Mouse (Mus musculus) forebrain, postnatal 0 days (tissue): ENCODE measurements around the gene Macrod1. TPM values are rescaled to one million over a fixed set of nuclear protein-coding genes. Genes with fewer than 3 reads are reported as not detected.

Experiments
- ATAC-seq: fragments of 200-750 bp; cut with Nextera tagmentation; 2 replicates; pipeline ENCODE4 v1.8.0; 2017; ENCODE audit warnings: mild to moderate bottlenecking, moderate library complexity
- DNase-seq: peaks from one replicate; pipeline ENCODE4 v3.0.0-alpha.2; 2015
- H3K27ac ChIP-seq: fragments of 300-500 bp; sonication (generic); 2 replicates; pipeline ENCODE4 v1.5.1; 2014; ENCODE audit warnings: low read depth, mild to moderate bottlenecking, antibody characterized with exemption, low read length, moderate library complexity, mixed read lengths
- H3K27me3 ChIP-seq: fragments of 300-500 bp; sonication (generic); 2 replicates; pipeline ENCODE4 v1.6.1; 2014; ENCODE audit warnings: mild to moderate bottlenecking, low read length, mixed read lengths; ENCODE audit not compliant: insufficient read depth
- H3K36me3 ChIP-seq: fragments of 300-500 bp; sonication (generic); 2 replicates; pipeline ENCODE4 v1.6.1; 2014; ENCODE audit warnings: mild to moderate bottlenecking, moderate library complexity; ENCODE audit not compliant: insufficient read depth
- H3K4me1 ChIP-seq: fragments of 300-500 bp; sonication (generic); 2 replicates; pipeline ENCODE4 v1.6.1; 2014; ENCODE audit warnings: antibody characterized with exemption; ENCODE audit not compliant: insufficient read depth
- H3K4me2 ChIP-seq: fragments of 300-500 bp; sonication (generic); 2 replicates; pipeline ENCODE4 v1.6.1; 2014; ENCODE audit warnings: low read depth, mild to moderate bottlenecking, moderate library complexity
- H3K4me3 ChIP-seq: fragments of 300-500 bp; sonication (generic); 2 replicates; pipeline ENCODE4 v1.5.1; 2014; ENCODE audit warnings: low read depth, low read length, mixed read lengths
- H3K9ac ChIP-seq: fragments of 300-500 bp; sonication (generic); 2 replicates; pipeline ENCODE4 v1.6.1; 2014; ENCODE audit warnings: mild to moderate bottlenecking
- H3K9me3 ChIP-seq: fragments of 300-500 bp; sonication (generic); 2 replicates; pipeline ENCODE4 v1.6.1; 2016; ENCODE audit warnings: low read length
- CTCF ChIP-seq: sonication (generic); IDR thresholded peaks from 2 replicates; pipeline ENCODE4 v1.5.1; 2016; ENCODE audit warnings: antibody characterized with exemption, control low read depth, low read depth
- WGBS: fragments of 180-500 bp; shearing (Covaris S2); extraction: QIAGEN DNeasy Blood & Tissue Kit; methylation state at CpG from one replicate; pipeline ENCODE4 v1.1.7; 2014; 5-methylcytosine and 5-hydroxymethylcytosine counted together
- polyA plus RNA-seq: library from polyadenylated mRNA; unstranded; fragments of >200 nt; fragmentation: Nextera tagmentation; extraction: Ambion mirVana; gene quantifications from 2 replicates; pipeline ENCODE4 v1.2.1, GENCODE M21; 2015
- total RNA-seq: library from RNA; depleted of rRNA; stranded (reverse); fragments of >200 nt; gene quantifications from 2 replicates; pipeline ENCODE4 v1.2.3, GENCODE M21; 2014

The Macrod1 gene
- total and polyA plus RNA-seq, 2 experiments from 2014 or later = 8.0 to 8.1 TPM

- Histone ChIP-seq H3K36me3 (no peaks in the 10 kb centered on the region), H3K27me3 (no peaks in the 10 kb centered on the region; the same call in 1 of the 2 replicates), H3K9ac (no peak overlapping the region), H3K4me1 (peaks cover 12% of the 10 kb centered on the region), H3K9me3 (no peaks in the 10 kb centered on the region), H3K27ac (no peak overlapping the region), H3K4me2 (no peak overlapping the region), H3K4me3 (no peak overlapping the region)
- peak; percentile 88 for ATAC-seq
- peak; percentile 68 for DNase-seq
- no peak for TF ChIP-seq CTCF
- WGBS = 16% methylated on average over 14 of the region's 14 CpGs
Observed at GRCm38 (mm10) chr19:7083035-7083794, 26.6 kb downstream of the Macrod1 start.

- DNase-seq = no peak
- WGBS = 28% methylated on average over 15 of the region's 15 CpGs
- peaks cover 20% of the 10 kb centered on the region for H3K4me1 ChIP-seq
Observed at GRCm38 (mm10) chr19:7084734-7085133, 28.1 kb downstream of the Macrod1 start.

GRCm38 (mm10) chr19:7088558-7088957 lies 31.9 kb downstream of the Macrod1 start:
- Histone ChIP-seq H3K36me3 (no peaks in the 10 kb centered on the region), H3K27me3 (no peaks in the 10 kb centered on the region), H3K9ac (no peak overlapping the region), H3K9me3 (no peaks in the 10 kb centered on the region), H3K4me2 (no peak overlapping the region), H3K4me3 (no peak overlapping the region), H3K4me1 (peaks cover 38% of the 10 kb centered on the region), H3K27ac (no peak overlapping the region)
- ATAC-seq (no peak), DNase-seq (no peak)
- no peak for TF ChIP-seq CTCF
- WGBS = 16% methylated on average over 9 of the region's 9 CpGs

More at GRCm38 (mm10) chr19:7084734-7085133, 28.1 kb downstream of the Macrod1 start:
- Histone ChIP-seq H3K9me3 (no peaks in the 10 kb centered on the region), H3K9ac (peak overlapping the region; percentile 18; the same call in 1 of the 2 replicates), H3K4me3 (no peak overlapping the region), H3K36me3 (no peaks in the 10 kb centered on the region), H3K4me2 (no peak overlapping the region), H3K27ac (no peak overlapping the region), H3K27me3 (no peaks in the 10 kb centered on the region; the same call in 1 of the 2 replicates)
- ATAC-seq = no peak
- TF ChIP-seq CTCF = no peak

GRCm38 (mm10) chr19:7089050-7089449 lies 32.4 kb downstream of the Macrod1 start:
- Histone ChIP-seq H3K36me3 (no peaks in the 10 kb centered on the region), H3K4me1 (peaks cover 38% of the 10 kb centered on the region), H3K4me3 (no peak overlapping the region), H3K4me2 (no peak overlapping the region), H3K9ac (no peak overlapping the region), H3K27me3 (no peaks in the 10 kb centered on the region), H3K27ac (0 out of 2 replicates have a peak overlapping the region, but pooled peaks have one; percentile 5), H3K9me3 (no peaks in the 10 kb centered on the region)
- TF ChIP-seq CTCF = no peak
- no peak for ATAC-seq
- 45% methylated on average over 5 of the region's 5 CpGs for WGBS
- DNase-seq = no peak

- Histone ChIP-seq H3K36me3 (no peaks in the 10 kb centered on the region), H3K4me1 (peaks cover 36% of the 10 kb centered on the region), H3K4me2 (no peak overlapping the region), H3K9ac (0 out of 2 replicates have a peak overlapping the region, but pooled peaks have one; percentile 6), H3K27ac (peak overlapping the region; percentile 74), H3K27me3 (no peaks in the 10 kb centered on the region), H3K9me3 (no peaks in the 10 kb centered on the region), H3K4me3 (no peak overlapping the region)
- 46% methylated on average over 7 of the region's 7 CpGs for WGBS
- DNase-seq = no peak
- ATAC-seq = no peak
- no peak for TF ChIP-seq CTCF
Observed at GRCm38 (mm10) chr19:7089842-7090251, 33.2 kb downstream of the Macrod1 start.

- Histone ChIP-seq H3K9me3 (no peaks in the 10 kb centered on the region), H3K4me1 (peaks cover 31% of the 10 kb centered on the region), H3K36me3 (no peaks in the 10 kb centered on the region), H3K27ac (peak overlapping the region; percentile 74), H3K27me3 (no peaks in the 10 kb centered on the region), H3K4me3 (no peak overlapping the region), H3K9ac (0 out of 2 replicates have a peak overlapping the region, but pooled peaks have one; percentile 6), H3K4me2 (no peak overlapping the region)
- WGBS = 6% methylated on average over 10 of the region's 10 CpGs
- ATAC-seq (peak; percentile 42; the same call in 1 of the 2 replicates), DNase-seq (peak; percentile 72)
- no peak for TF ChIP-seq CTCF
Observed at GRCm38 (mm10) chr19:7090369-7091064, 33.9 kb downstream of the Macrod1 start.
